Mouse (Mus musculus) thymus, adult 2 months (tissue): ENCODE data around the gene Cby3.

ENCODE experiments used
- CTCF ChIP-seq: fragments of 200-500 bp; IDR thresholded peaks from 2 replicates; pipeline ENCODE4 v1.5.1; 2012; ENCODE audit warnings: mild to moderate bottlenecking, control low read depth, low read length, moderate library complexity, borderline replicate concordance; ENCODE audit not compliant: control insufficient read depth, poor library complexity, insufficient read depth; ENCODE audit errors: extremely low read depth
- POLR2A ChIP-seq: fragments of 200-500 bp; IDR thresholded peaks from 2 replicates; pipeline ENCODE4 v1.6.1; 2012; ENCODE audit warnings: mild to moderate bottlenecking, low read length, control low read depth, moderate library complexity; ENCODE audit not compliant: control insufficient read depth, poor library complexity, insufficient read depth; ENCODE audit errors: extremely low read depth

DNA sequence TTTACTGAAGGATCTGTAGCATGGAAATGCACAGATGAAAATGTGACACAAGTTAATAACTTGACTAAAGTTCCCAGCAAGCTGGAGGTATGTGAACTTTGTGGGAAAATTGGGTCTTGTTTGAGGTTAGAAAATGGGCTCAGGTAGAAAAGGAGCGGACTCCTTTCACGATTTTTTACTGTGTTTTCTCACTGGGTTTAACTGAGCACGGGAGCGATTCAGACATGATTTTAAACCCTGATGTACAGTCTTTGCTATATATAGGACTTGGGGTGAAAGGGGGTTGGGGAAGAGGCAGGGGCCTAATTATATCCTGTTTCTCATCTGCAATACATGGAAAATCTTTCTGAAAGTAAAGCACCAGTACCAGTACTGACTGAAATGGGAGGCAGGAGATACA is 33.4 kb downstream of the Cby3 start:
- TF ChIP-seq CTCF (no peak), POLR2A (no peak)
